Mouse (Mus musculus): ENCODE measurements at regions not wholly inside any gene's neighbourhood (a gene's known extent, or its start where the extent isn't known, plus 50 kb on each side); places are given as distances from the start of the nearest gene placed in this dataset.

DNA sequence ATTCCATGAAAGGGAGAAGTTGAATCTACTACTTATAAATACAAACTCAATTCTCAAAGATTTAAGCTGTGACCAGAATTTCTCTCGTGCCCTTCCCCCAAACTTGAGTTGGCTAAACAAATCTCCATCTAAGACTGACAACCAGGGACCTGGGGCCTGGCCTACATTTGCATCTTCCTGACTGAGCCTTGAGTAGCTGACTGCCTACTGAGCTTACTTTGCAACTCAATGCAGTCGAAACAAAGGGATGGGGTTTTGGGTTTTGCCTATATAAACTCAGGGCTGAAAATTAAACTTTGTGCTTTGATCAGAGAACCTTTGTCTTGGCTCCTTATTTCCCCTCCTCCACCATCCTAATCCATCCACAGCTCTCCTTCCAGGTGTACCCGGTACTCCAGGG, 205.9 kb downstream of the Dusp6 start:
- no peak for DNase-seq

DNA sequence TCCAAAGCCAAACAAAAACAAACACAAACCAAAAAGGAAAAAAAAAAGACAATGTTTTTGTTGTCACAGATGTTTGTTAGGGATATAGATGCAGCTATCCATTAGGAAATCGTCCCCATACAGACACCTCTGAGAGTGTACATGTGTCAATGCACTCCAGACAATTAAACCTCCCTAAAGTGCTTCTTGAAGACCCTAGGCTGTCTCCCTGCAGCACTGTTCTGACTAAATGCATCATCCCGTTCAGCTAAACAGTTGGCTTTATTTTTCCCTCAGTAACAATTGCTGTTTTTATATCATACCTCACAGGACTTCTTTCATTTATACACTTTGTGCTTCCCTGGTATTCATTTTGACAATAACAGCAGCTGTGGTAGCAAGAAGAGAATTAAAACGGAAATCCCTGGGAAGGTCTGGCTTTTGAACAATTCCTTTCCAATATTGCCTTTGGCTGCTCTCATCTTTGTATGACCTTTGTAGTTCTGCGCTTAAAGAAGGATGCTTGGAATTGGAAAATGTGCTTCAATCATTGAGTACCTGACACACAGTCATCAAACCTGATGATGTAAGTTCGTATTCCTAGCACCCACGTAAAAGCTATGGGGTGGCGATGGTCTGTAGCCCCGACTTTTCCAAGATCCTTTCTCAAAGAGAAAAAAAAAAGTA, 208.9 kb downstream of the Dusp6 start:
- DNase-seq: no peak

DNA sequence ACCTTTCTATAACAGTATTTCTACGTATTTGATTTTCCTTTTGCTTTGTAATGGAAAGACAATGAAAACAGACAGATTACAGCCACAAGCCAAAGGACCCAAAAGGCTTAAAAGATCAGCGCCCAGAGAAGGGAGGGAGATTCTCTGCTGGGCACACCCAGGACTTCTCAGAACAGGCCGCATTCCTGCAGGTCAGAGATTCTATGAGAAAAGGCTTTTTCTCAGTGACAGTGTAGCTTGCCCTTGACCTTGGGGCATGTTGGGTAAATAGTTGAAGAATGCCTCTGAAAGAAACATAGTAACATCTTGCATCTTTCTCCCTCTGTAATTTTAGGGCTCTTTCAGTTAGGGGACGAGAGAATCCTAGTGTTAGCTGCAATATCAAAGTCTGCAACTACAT, 209.8 kb downstream of the Dusp6 start:
- DNase-seq: no peak

DNA sequence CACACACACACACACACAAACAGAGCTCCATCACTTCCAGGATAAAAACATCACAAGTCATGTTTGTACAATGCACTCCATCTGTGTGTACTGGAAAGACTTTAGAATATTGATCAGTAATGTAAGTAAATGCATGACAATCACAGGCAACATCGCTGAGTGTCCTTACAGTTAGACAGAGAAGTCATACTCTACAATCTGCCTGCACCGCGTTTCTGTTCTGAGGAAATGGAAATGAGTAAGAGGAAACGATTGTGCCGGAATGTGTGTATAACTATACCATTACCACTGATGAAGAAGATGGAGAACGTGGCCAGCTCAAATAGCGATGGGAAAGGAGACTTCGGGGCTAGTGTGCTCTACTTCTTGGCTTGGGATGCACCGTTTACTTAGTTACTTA, 210.7 kb downstream of the Dusp6 start:
- DNase-seq: no peak

DNA sequence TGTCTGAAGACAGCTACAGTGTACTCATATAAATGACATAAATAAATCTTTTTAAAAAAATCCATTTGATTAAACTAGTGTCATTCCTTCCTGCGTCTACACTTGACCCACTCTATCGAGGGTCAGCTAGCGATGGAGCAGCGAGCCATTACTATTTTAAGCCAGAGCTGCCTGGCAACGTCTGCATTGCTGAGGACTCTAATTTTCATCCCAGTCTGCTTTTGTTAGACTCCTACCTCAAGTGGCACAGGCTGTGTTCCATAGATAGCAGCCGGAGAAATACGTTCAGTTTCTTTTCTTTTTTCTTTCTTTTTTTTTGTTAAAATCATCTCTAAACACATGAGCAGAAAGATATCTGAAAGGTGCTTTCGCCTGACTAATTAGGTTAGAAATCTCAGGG, 211.5 kb downstream of the Dusp6 start:
- no peak for DNase-seq

DNA sequence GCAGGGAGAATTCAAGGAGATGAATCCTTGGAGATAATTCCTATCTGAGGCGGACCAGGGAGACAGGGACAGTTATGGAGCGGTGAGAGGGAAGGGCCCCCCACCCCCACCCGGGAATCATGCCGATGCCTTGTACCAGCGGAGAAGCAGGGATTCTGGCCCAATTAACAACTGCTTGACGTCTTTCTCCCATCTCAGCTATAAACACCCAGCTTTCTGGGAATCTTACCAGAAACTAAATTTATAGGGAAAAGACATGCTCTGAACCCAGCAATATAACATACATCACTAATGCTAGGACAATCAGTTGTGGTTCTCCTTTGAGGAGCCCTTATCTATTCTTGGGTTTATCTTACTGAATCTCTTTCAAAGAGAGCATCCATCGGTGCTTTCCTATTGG, 213.2 kb downstream of the Dusp6 start:
- DNase-seq: no peak

DNA sequence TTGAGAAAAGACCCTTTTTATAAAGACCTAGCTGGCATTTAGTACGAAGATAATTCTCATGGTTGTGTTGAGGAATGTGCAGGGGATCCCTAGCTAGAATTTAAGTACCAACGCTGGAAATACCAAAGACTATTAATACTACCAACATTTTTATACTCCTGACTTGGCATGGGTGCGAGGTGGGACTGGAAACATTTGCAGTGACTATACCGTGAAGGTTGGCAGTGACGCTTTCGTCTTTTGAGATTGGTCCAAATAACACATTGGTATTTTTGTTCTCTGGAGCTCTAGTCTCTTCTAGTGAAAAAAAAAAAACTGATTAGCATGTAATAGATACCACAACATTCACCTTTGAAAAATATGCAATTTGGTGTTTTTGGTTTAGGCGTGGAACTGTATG, 213.7 kb downstream of the Dusp6 start:
- DNase-seq: peak; percentile 14

DNA sequence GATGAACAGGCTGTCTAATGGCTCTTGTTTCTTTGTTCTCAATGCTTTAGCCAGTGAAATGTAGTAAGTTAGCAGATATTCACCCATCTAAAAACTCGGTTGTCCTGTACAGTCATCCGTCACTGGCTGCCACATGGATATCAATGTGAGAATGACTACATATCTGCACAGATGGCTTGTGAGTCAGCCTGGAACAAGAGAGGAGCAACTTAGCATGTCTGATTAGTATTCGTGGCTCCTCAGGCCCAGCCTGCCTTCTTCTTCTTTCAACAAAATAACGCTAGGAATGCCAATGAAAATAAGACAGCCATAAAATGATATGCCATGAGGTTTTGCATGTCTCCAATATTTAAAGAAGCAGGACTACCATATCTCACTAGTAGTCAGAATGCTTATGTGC, 217.5 kb downstream of the Dusp6 start:
- no peak for DNase-seq

DNA sequence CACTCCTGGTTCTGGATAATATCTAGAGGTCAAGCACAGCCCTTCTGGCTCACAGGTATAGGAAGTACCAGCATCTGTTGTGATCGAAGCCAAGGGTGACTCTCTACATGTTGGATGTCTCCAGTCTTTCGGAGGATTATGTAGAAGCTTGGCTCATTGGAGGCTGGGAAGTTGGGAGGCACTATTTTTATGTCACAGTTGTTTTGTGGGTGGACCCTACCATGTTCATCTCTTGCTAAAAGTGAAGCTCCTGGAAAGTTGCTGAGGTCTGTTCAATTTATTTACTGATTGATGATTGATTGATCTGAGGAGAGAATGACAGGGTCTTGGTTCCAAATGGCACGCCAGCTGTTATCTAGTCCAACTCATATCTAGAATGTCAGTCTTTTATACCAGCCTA, 219.0 kb downstream of the Dusp6 start:
- no peak for DNase-seq

DNA sequence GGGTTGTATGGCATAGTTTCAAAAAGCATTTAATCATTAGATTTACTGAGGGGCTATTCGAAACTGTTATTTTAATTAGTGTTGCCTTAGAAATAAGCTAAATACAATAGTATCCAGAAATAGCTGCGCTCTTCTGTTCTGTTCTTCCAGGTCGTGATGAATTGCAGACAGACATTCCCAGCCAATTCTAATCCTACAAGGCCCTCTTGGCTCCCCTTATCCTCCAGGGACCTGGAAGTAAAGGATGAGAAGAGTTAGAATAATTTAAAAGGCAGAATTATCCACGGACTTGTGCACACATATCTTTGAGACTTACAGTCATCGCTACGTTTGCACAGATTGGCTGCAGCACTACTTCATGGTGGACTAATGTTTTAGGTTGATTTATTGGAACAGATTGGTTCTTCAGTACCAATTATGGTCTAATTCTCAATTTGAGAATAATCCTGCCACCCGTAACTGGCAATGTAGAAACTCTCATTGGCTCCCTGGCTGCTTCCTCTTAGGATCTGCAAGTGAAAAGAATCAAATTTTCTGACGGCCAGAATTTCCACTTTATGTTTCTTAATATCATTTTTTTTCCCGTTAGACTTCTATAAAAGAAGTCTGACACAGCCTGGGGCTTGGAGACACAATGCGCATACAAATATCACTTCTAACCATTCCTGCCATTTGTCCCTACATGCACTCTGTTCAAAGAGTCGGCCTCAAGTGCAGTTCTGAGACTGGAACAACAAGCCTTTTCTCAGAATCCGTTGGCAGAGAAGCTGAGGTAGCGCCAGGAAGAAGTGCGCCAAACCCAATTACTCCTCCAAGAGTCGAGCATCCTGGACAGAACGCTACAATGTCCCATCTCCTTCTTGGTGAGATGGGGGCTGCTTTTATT, 225.4 kb downstream of the Dusp6 start:
- peak; percentile 11 for DNase-seq

DNA sequence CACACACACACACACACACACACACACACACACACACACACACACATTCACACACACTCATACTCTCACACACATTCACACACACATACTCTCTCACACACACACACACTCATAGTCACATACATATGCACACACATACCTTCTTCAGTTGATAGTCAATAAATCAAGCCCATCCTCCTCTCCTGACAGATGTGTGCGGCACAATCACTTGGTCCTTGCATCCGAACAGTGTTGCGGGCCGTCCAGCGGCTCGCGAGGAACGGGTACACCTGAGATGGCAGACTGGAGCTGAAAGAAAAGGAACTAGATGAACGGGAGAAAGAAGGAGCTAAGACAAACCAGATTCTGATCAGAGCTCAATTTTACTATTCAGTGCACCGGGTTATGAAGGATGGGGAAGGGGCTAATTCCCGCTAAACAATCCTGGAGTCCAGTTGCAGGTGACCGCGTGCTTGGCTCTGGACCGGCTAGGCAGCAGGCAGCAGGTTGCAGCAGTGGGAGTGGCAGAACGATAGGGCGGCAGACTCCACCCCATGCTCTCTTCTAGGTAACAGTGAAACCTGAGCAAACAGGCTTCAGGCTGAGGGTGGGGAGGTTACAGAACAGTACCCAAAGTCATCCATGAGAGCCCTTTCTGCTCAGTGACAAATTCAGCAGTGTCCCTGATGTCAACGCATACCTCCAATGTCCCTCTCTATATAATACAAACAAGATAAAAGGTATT, 247.8 kb downstream of the Csl start:
- no peak for DNase-seq

DNA sequence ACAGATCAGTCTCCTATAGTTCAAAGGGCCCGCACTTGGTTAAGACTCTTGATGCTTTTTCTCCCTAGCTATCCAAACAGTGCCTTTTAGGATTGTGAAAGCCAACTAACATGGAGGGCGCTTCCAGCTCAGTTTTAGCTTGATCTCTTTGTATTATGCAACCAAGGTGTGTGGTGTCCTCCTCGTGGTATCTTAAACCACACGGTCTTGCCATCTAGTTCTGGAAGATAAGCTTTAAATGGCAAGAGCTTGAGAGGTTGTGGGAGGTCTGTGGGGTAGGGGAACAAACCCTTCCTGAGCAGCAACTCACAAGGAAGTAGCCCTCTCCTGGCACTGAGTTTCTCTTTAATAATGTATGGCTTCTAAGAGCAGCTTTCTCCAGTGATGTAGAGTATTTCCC, 241.5 kb downstream of the Csl start:
- no peak for DNase-seq

DNA sequence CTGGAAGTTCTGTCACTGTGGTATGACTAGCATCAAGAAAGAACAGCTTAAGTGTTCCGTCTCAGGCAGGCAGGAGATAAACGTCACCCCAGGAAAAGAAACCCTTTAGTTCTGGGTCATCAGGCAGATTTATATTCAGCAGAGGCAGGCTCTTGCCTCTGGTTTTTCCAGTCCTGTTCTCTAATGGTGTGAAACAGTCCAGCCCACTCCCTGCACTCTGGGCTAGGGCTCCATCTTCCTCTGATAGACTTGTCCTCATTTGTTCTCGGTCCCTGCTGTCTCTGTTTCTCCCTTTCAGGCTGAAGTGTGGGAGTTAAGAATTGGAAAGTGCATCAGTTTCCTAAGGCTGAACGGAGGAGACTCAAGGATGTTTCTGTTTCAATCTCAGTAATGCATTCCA, 240.0 kb downstream of the Csl start:
- DNase-seq: no peak

DNA sequence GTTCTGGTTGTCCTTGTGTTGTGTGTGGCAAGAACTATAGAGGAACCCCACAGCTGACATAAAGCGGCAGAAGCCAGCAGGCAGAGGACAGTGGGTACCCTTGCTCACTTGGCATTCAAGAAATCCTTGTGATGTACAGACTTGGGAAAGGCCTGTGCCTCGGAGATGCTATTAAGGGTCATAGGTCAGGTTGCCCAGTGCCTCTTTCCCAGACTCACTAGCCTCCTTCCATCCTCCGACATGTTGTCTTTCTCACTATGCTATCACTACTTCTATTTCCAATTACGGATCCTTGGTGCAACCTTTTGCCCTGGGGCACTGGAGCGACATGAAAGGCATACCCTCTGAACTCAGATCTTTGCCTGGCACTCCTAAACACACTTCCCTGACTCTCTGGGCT, 235.6 kb downstream of the Csl start:
- no peak for DNase-seq

DNA sequence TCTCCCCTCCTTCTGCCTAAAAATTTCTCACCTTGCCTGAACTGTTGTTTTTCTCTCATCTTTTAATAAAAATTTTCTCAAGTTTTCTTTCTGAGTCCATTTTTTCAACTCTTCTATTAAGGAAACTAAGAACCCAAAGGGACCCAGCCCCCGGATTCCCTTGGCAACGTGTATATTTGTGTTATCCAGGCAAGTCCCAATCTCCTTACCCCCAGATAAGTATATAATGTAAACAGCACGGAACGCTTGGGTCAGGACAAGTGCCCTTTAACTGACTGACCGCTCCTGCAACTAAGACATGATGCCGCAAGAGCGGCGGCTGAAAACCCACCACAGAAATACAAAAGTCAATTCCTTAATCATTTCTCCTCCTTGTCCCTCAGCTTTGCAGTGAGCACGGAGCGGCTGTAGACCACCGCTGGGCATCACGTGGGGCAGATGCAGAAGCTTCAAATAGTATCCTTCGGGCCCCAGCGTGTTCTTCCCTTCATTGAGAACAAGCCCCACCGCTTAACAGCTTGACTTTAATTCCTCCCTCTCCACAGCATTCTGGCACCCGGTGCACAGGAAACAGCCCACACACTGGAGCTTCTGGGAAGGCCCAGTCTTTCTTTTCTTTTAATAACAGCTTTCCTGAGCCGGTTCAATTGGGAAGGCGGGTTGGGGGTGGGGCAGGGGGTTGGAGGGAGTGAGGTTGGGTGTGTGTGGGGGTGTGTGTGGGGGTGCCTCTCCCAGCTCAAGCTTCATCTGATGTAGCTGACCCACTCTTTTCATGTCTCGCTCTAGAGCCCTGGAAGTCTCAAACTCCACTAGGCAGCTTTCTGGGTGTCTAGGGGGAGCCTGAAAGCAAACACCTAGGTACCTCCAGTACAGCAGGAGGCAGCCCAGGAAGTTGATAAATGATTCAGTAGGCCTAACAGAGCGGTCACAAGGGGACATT, 234.9 kb downstream of the Csl start:
- DNase-seq: peak; percentile 28

DNA sequence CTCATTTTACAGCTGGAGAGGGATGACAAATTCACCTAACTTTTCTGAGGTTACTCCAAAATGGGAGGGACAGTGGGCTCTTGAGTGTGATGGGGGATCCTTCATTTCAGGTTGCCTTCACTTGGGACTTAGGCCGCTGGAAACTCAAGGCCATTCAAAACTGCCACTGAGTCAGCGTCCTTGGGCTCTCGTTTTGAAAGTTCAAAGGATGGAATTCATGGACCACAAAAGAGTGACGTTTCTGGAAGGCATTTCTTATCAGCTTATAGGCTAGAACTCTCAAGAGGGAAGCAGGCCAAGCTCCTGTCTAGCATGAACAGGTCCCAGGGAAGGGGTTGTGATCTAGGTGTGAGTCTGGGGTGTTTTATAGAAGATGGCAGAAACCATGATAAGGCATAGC, 233.3 kb downstream of the Csl start:
- DNase-seq: no peak

DNA sequence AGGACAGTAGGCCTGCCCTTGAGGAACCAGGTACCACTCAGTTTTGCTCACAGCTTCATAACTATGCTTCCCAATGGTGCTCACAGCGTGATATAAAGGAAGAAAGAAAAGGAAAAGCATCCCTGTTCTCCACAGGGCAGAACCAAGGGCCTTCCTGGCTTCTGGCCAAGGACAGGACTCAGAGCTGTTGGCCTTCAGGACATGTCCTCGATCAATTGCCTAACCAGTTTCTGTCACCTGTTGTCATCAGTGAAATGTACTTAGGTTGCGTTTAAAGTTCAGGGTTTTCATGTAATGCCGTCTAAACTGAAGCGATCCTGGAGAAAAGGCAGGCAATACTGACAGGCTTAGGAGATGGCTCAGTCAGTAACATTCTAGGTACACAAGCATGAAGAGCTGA, 232.9 kb downstream of the Csl start:
- no peak for DNase-seq

DNA sequence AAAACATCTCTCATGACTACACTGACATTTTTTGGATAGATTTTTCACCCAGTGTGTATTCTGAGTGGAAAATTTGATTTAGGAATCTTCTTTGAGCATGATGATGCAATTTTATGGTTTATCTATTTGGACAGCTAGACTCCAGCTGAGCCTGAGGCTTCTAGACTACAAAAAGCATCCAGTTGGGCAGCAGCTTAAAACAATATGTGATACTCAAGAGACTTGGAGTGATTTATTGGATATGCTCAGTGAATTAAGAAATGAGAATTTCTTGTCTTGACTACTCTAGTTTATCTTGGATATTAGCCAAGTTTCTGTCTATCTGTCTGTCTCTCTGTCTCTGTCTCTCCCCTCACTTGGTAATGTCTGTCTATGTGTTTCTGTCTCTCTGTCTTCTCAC, 228.4 kb downstream of the Csl start:
- DNase-seq: no peak

DNA sequence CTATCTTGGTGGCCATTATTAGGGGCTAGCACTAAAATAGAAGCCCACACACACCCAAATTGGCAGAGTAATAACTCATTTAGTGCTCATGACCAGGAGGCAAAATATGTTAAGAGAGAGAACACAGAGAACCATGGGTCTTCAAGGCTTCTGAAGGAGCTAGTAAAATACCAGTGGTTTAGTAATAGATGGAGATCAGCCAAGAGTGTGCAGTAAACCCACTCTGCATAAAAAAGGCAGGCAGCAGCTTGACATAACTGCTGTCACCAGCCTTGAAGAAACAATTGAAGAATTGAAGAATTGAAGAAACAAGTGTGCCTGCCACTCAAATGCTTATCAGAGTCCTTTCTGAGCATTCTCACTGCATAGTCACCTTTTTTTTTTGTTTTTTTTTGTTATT, 227.9 kb downstream of the Csl start:
- no peak for DNase-seq

DNA sequence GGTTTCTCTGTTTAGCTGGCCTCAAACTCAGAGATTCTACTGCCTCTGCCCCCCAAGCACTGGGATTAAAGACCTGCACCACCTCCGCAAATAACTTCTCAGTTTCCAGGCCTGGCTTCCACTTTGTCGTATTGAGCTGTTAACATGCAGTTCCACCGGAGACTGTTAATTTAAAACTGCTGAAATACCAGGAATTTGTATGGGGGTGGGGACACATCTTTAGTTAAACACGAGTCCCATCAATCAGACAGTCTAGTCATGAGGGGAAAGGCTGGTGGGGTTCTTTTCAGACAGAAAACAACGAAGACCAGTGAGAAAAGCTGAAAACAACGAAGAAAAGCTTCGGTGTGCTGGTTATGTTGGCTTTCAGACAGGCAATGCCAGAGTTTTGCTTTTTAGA, 227.5 kb downstream of the Csl start:
- DNase-seq: no peak

DNA sequence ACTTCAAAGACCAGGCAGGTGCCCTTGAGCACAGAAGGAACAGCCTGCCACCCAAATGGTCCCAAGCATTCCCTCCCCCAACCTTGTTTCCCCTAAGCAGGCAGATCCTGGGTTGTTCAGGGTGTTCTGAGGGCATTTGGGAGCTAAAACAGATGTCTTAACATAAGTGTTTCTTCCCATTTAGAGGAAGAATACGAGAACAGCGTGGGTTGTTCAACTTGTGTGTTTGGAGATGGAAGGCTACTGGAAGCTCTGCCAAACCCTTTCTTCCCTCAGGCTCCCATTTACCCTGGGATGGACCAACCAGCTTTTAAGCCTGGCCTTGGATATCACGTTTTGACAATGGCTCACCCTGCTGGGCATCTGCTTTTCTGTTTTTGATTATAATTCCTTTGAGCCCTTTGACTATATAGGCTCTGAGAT, 226.8 kb downstream of the Csl start:
- DNase-seq: no peak

DNA sequence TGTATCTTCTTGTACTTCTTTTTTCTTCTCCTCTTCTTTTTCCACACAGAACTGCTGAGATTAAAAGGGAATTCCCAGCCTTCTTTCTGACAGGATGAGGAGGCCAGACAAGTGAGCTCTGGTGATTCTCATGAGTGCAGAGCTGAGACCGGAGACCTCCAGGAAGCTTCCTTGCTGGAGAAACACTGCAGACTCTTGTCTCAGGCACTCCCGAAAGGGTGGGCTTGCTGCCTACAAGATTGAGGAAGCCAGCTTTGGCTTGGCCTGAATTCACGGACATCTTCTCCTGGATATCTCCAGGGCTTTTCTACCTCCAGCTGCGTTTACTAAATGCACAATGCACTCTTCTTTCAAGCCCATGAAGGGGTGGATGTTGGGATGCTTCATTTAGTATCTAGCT, 226.0 kb downstream of the Csl start:
- no peak for DNase-seq

DNA sequence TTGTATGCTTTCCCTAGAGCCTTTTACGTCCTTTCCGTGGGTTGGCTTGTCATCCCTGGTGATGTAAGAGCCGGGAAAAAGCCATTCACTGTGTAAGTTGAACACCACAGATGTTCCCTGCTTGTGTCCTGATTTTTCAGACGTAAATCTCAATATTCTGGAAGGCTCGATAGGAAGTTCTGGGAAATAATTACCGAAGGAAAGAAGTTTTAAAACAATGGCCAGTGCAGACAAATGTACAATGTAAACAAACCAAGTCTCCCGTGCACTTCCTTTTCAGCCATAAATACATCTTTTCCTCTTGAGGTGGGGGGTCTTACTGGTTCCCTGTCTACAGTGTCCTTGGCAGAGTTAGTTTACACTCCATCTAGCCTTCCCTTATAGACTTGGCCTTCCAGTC, 225.2 kb downstream of the Csl start:
- no peak for DNase-seq
